Mouse (Mus musculus): ENCODE data around the gene Kcnj9.

Gene Kcnj9

GRCm38 (mm10) chr1:172312768-172313561 lies 16.2 kb downstream of the Kcnj9 start:
- no peak for DNase-seq (ENCODE audit: low read depth, low spot score)

DNA sequence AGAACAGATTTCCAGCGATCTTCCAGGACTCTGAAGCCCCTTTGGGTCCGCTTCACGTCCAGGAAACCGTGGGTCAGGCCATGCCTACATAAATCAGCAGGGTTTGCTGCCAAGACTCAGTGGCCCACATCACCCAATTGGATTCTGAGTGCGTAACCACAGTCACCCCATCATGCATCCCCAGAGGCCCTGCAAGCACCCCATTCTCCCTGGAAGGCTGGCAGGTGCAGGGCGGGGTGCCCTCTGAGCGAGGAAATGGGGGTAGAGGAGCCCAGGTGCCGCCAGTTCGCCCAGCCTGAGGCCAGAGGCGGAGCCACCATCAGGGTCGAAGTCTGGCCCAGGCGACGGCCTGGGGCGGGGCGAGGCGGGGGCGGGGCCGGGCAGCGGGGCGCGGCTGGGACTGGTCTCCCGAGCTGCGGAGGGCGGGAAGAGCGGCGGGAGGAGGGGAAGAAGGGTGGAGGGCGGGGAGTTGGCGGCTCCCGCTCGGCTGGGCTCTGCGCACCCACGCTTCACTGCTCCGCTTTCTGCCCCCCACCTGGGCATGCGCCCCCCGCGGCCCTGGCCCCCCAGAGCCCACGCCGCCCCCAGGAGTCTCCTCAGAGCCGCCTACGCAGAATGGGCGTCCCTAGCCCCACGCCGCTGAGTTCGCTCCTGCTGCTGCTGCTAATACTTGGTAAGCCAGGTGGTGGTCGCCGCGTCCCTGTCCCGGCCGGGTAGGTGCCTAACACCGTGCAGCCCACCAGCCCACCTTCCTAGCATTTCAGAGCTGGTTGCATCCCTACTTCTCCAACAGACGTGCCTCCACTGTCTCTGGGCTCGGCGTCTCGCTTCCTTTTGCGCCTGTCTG lies 17.0 kb downstream of the Kcnj9 start:
- DNase-seq (ENCODE audit: low read depth, low spot score): peak; percentile 66

GRCm38 (mm10) chr1:172311248-172311906 lies 17.7 kb downstream of the Kcnj9 start:
- peak; percentile 71 for DNase-seq (ENCODE audit: low read depth, low spot score)

- DNase-seq (ENCODE audit: low read depth, low spot score): peak; percentile 86
These were observed 19.3 kb downstream of the Kcnj9 start for GRCm38 (mm10) chr1:172309699-172310398.

DNA sequence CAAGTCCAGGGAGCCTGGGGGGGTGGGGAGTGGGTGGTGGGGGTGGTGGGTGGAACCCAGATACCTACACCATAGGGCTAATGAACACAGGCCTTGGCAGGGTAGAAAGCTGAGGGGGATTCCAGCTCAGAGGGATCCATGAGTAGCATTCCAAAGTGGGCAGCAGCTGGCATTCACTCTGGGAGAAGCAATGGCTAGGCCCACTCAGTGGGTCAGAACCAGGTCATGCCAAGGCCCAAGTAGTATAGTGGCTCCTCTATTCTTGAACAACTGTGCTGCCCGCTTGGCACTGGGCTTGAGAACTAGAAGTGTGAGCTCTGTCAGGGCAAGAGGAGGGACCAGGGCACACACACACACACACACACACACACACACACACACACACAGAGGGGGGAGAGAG lies 20.7 kb downstream of the Kcnj9 start:
- DNase-seq (ENCODE audit: low read depth, low spot score): no peak

- no peak for DNase-seq (ENCODE audit: low read depth, low spot score)
These were observed 21.2 kb downstream of the Kcnj9 start for GRCm38 (mm10) chr1:172307936-172308335.

- no peak for DNase-seq (ENCODE audit: low read depth, low spot score)
These were observed 22.2 kb downstream of the Kcnj9 start for GRCm38 (mm10) chr1:172306885-172307284.

DNA sequence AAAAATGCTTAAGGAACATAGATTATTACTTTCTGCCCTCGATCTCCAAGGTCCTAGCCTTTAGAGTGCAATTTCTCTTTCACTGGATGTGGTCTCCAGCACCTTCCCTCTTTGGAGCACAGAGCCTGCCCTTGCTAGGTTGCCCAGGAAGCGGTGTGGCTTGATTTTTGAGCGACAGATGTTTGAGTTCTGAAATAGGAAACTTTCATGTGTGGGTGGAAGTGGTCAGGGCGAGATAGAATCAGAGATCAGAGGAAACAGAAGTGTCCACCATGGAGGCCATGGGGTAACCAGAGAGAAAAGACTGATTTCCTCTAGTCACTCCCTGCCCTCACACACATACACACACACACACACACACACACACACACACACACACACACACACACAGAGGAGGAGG lies 22.9 kb downstream of the Kcnj9 start:
- no peak for DNase-seq (ENCODE audit: low read depth, low spot score)

- no peak for DNase-seq (ENCODE audit: low read depth, low spot score)
These were observed 23.5 kb downstream of the Kcnj9 start for GRCm38 (mm10) chr1:172305635-172306034.

GRCm38 (mm10) chr1:172305153-172305552 lies 24.0 kb downstream of the Kcnj9 start:
- DNase-seq (ENCODE audit: low read depth, low spot score): no peak

DNA sequence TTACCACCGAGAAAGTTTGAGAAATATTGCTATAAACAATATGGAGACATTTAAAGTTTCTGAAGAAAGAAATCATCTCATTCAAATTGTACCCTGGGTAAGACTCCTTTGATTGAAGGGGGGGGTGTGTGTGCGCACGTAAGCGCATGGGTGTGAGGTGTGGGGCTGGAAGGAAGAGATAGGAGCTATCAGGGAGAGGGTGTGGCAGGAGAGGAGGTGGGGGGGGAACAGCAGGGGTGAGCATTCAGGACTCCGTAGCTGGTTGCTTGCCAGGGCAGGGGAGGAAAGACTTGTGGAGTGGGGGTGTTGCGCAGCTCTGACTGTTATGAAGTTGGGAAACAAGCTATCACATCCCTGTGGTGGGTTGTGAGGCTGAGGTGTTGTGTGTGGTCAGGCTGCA lies 24.7 kb downstream of the Kcnj9 start:
- DNase-seq (ENCODE audit: low read depth, low spot score): no peak

DNA sequence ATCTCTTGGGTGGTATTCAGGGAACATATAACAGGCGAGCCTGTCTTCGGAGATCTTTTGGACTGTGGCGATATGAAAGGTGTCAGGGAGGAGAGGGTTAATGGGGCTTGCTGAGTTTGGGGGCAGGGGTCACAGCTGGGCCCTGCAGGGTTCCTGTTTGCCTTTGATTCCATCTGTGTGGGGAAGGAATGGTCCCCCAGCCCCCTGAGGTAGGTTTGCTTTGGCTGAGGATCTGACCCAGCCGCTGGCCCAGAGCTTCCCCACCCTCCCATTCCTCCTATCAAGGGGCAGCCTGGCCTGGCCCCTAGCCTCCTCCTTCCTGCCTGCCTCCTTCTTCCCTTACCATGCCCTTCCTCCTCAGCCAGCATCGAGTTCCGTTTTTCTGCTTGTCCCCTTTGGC lies 26.3 kb downstream of the Kcnj9 start:
- DNase-seq (ENCODE audit: low read depth, low spot score): no peak

DNA sequence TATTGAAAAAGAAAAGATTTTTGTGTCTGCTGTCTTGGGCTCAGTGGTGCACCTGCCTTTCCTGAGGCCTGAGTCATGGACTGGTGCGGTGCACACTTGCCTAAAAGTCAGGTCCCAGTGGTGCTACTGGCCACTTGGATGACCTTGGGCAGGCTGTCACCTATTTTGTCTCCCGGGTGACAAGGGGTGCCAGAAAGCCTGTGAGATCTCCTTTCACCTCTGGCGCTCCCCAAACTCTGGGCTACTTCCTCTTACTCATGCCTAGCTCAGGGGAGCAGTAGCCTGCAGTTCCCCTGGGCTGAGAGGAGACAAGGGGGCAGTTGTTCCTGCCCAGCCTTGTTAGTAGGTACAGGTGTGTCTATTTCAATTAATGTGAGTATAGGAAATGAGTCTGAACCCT lies 26.8 kb downstream of the Kcnj9 start:
- DNase-seq (ENCODE audit: low read depth, low spot score): no peak

DNA sequence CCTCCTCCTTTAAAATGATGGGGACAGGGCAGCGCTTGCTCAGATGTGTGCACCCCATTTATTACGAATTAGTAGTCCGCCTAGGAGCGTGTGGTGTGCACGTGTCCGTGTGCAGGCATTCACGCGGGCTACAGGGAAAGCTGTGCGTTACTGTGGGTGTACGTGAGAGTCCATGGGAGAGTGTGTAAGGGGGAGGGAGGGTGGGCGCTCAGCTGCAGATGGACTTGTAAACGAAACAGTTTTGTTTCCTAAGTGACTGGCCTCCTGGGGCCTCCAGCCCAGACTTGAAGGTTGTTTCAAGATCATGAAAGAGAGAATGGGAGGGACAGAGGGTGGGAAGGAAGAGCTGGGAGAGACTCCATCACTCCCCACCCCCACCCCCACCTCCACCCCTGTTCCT lies 27.9 kb downstream of the Kcnj9 start:
- DNase-seq (ENCODE audit: low read depth, low spot score): no peak

- DNase-seq (ENCODE audit: low read depth, low spot score): no peak
These were observed 28.9 kb downstream of the Kcnj9 start for GRCm38 (mm10) chr1:172300247-172300646.

DNA sequence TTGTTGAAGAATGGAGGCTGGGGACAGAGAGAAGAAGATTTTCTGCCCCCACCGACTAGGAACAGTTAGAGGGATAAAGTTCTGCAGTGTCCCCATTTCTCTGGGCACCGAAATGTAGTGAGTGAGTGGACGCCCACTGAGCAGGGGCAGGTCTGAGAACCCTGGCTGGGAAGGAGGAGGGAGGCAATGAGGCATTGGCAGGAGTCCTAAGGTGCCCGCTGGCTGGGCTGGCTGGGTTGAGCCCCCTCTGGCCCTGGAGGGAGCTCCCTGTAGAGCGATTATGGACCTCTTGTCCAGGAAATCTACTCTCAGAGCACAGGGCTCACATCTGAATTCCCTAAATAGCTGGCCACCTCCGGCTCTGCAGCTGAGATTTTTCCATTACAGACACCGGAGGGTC lies 29.6 kb downstream of the Kcnj9 start:
- DNase-seq (ENCODE audit: low read depth, low spot score): no peak

DNA sequence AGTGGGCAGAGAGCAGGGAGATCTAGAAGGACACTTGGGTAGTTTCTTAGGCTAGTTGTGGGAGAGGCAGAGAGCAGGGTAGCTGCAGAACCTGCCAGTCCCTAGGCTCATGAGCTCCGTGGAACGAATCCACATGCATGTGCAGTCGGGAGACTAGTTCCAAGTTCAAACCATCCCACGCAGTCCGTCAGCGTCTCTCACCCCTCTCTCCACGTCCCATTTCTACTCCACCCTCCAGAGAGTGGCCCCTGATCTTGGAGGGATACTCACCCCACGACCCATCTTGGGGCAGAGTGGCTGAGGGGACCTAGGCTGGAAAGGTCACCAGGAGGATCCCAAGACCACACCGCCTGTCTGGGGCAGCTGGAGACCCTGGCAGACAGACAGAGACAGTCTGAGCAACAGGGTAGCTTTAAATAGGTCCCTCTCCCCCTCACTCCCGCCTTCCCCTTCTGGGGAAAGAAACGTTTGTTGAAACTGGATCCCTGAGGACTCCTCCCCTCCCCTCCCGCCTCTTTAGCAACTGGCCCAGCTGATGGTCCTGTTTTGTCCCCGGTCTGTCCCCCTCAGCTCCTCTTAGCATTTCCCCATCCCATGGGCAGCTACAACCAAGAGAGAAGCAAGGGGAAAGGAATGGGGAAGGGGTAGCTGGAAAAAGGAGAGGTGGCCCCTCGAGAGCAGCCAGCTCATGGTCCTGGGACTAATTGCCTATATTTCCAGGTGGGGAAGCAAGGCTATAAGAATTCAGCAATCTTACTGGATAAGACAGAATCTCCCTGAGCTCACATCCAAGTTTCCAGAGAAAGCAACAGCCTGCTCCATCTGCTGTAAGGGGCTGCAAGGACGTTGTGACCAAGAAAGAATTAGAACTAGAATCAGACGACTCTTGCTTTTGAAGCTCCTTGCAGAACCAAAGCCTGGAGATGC lies 31.2 kb downstream of the Kcnj9 start, which contains the start of gene Atp1a2:
Gene Atp1a2, minus strand, starts transcription at position 454 of the 927 bp plus-strand sequence.
- DNase-seq (ENCODE audit: low read depth, low spot score): no peak

- DNase-seq (ENCODE audit: low read depth, low spot score): no peak
These were observed 32.2 kb downstream of the Kcnj9 start for GRCm38 (mm10) chr1:172296816-172297510.

- no peak for DNase-seq (ENCODE audit: low read depth, low spot score)
These were observed 33.3 kb downstream of the Kcnj9 start for GRCm38 (mm10) chr1:172295751-172296197.

DNA sequence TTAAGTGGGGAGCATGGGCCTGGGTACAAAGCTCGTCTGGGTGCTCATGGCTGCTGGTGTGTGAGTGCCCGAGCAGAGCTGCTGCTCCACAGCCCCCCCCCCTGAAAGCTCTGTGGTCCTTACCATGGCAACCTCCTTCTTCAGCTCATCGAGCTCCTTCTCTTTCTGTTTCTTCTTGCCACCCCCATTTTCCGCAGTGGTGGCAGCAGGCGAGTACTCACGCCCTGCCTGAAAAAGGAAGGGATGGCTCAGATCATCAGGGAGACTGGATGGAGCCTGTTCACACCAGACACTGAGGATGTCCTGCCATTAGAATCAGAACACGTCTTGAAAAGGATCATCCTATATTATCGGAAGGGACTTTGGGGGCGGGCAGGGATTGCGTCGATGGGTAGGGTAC lies 35.7 kb downstream of the Kcnj9 start:
- DNase-seq (ENCODE audit: low read depth, low spot score): no peak

Measured in brain, embryonic 18.5 days (tissue).